Mouse (Mus musculus) liver (tissue): ENCODE results near the gene Fam166b.

Experiments
- DNase-seq: peaks from one replicate; pipeline ENCODE4 v3.0.0-alpha.2; 2020; ENCODE audit warnings: mixed read lengths

Gene Fam166b

GRCm38 (mm10) chr4:43427501-43428179 lies 1.3 kb downstream of the Fam166b start:
- DNase-seq, result no peak

GRCm38 (mm10) chr4:43426487-43426886 lies 2.4 kb downstream of the Fam166b start:
- DNase-seq, result no peak

GRCm38 (mm10) chr4:43425648-43426380 lies 3.1 kb downstream of the Fam166b start:
- no peak for DNase-seq

- no peak for DNase-seq
Observed at GRCm38 (mm10) chr4:43425197-43425596, 3.7 kb downstream of the Fam166b start.

- DNase-seq, result no peak
Observed at GRCm38 (mm10) chr4:43424072-43424471, 4.9 kb downstream of the Fam166b start.

GRCm38 (mm10) chr4:43423267-43423934 lies 5.5 kb downstream of the Fam166b start:
- DNase-seq, result no peak

GRCm38 (mm10) chr4:43421632-43422240 lies 7.2 kb downstream of the Fam166b start:
- peak; percentile 44 for DNase-seq

GRCm38 (mm10) chr4:43420305-43420704 lies 8.6 kb downstream of the Fam166b start:
- DNase-seq, result peak; percentile 75

GRCm38 (mm10) chr4:43419801-43420281 lies 9.1 kb downstream of the Fam166b start:
- no peak for DNase-seq

GRCm38 (mm10) chr4:43418973-43419656 lies 9.8 kb downstream of the Fam166b start:
- no peak for DNase-seq

- DNase-seq, result no peak
Observed at GRCm38 (mm10) chr4:43418450-43418849, 10.5 kb downstream of the Fam166b start.

GRCm38 (mm10) chr4:43417269-43418062 lies 11.5 kb downstream of the Fam166b start:
- DNase-seq, result peak; percentile 55

- no peak for DNase-seq
Observed at GRCm38 (mm10) chr4:43416071-43416490, 12.9 kb downstream of the Fam166b start.

- no peak for DNase-seq
Observed at GRCm38 (mm10) chr4:43415221-43416070, 13.5 kb downstream of the Fam166b start.

- DNase-seq, result no peak
Observed at GRCm38 (mm10) chr4:43414761-43415160, 14.2 kb downstream of the Fam166b start.

GRCm38 (mm10) chr4:43407071-43407920 lies 21.6 kb downstream of the Fam166b start:
- DNase-seq, result no peak

GRCm38 (mm10) chr4:43406162-43406971 lies 22.6 kb downstream of the Fam166b start:
- peak; percentile 65 for DNase-seq

GRCm38 (mm10) chr4:43404697-43405096 lies 24.2 kb downstream of the Fam166b start:
- DNase-seq, result no peak

GRCm38 (mm10) chr4:43402212-43402611 lies 26.7 kb downstream of the Fam166b start:
- DNase-seq, result no peak
